Mouse (Mus musculus) cerebellum, postnatal 36 days (tissue): ENCODE measurements at regions not wholly inside any gene's neighbourhood (a gene's known extent, or its start where the extent isn't known, plus 50 kb on each side); places are given as distances from the start of the nearest gene placed in this dataset.

Experiments
- DNase-seq, 2 experiments: peaks; one replicate each; pipeline ENCODE4 v3.0.0; 2021 to 2022; ENCODE audit warnings: mixed read lengths in 2 of 2

DNA sequence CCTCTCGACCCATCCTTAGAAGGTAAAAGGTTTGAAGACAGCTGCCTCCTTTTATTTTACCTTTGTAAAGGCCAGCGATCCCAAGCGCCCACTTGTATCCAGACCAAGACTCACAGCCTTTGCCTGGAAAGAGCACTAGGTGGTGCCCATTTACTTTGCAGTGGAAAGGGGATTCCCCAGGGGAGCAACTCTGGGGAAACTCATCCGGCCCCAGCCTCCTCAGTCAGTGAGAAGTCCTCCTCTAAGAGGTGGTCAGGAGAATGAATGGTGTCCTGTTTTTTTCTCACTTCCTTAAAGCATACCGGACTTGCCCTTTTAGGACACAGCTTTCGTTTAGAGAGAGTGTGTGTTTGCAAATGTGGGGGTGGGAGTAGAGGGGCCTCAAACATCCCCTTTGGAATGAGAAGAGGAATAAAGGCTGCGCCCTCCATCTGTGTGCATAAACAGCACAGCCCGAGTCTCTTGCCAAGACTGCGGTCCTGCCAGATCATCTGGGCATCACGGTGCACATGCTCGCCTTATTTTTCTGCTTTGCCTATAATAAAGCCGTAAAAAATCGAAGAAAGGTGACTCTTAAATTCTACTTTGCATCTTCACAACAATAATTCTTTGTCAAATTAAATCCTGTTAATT, 57.5 kb upstream of the Etaa1 start:
- DNase-seq: peak; percentile 22 to 31

- DNase-seq: no peak
These were observed 54.5 kb upstream of the Etaa1 start for GRCm38 (mm10) chr11:18008140-18008539.
